Comparison of ENCODE assay signal across 20 mouse cellular contexts in the genomic region with DNA sequence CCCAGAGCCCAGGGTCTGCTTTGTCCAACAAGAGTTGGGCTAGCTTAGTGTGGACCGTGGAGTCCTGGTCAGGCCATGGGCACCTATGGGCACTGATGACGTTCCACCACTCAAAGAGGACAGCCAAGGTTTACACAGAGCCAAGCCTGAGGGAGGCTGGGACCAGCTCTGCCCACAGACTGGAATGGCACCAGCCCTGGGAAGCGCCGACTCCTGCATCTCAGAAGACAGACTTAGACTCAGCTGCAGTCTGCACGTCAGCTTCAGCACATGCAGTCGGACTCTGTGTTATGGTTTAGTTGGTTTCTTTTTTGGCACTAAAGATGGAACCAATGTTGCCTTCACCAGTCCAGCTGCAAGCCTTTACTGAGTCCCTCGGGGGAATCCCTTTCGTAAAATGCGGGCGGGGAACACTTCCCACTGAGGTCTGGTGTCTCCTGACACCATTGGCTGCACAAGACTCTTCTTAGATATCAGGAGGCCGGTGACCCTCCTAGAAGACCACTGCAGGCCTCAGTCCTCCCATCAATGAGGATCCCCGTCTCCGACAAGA. TPM values are rescaled to one million over a fixed set of nuclear protein-coding genes. Genes with fewer than 3 reads are reported as not detected.
A peak's percentile ranks its signal among the peaks of the same experiment; 100 is the strongest.
DNase-seq lines count a peak whose midpoint lies in the region; ATAC-seq and TF ChIP-seq lines count a peak whose summit lies in the region.
"Had no signal": no experiment of that assay in that cellular context is flagged by ENCODE, and none has a peak within 500 bp of the region (broad histone marks: within the 10 kb centered on the region; RNA-seq: fewer than 3 reads in every experiment).

No protein-coding gene starts in this region.

- H3K27ac ChIP-seq in kidney, adult 2 months (ENCODE audit: insufficient read depth, low read depth, low read length): no peak overlapping the region
- H3K27ac ChIP-seq: embryonic facial prominence, embryonic 13.5 days; forebrain, embryonic 10.5 days; heart, embryonic 15.5 days; hindbrain, embryonic 14.5 days; limb, embryonic 15.5 days; midbrain, embryonic 15.5 days had no signal

- H3K36me3 ChIP-seq in kidney, adult 2 months (ENCODE audit: control insufficient read depth, insufficient read depth, low read length): no peaks in the 10 kb centered on the region
- H3K36me3 ChIP-seq: embryonic facial prominence, embryonic 13.5 days; forebrain, embryonic 10.5 days; heart, embryonic 15.5 days; limb, embryonic 15.5 days; midbrain, embryonic 15.5 days had no signal

- no peak for TF ChIP-seq POLR2A in kidney, adult 2 months (IDR thresholded peaks at IDR 0.05; ENCODE audit: low read depth, low read length)

- 85% methylated on average over 13 of the region's 13 CpGs for WGBS in kidney, adult 2 months

- peak; percentile 11; the same call in 1 of the 2 replicates for ATAC-seq in frontal cortex, adult (ENCODE audit: low TSS enrichment)
- no peak for ATAC-seq in CD4-positive, CD25-positive, alpha-beta regulatory T cell, adult 4 months
- ATAC-seq: intestine, postnatal 0 days; midbrain, embryonic 15.5 days had no signal

- no peaks in the 10 kb centered on the region for H3K27me3 ChIP-seq in kidney, adult 2 months (replicated peaks; ENCODE audit: control insufficient read depth, insufficient read depth, low read length)

- no peak for TF ChIP-seq CTCF in kidney, adult 2 months (conservative IDR thresholded peaks at IDR 0.05; ENCODE audit: insufficient read depth, insufficient read length, low read depth, low read length)

- peaks cover 7% of the 10 kb centered on the region; the same call in 1 of the 2 replicates for H3K4me1 ChIP-seq in kidney, adult 2 months (ENCODE audit: control insufficient read depth, insufficient read depth, low read length)

- DNase-seq in frontal cortex, postnatal 25 days (ENCODE audit: low spot score in 2 of 2): no peak
- peak; percentile 1 for DNase-seq in kidney, postnatal 14 days
- no peak for DNase-seq in kidney, adult 2 months
- peak; percentile 22 to 32 for DNase-seq in right cerebral cortex, adult 2 months (ENCODE audit: low spot score in 2 of 2)
- no peak for DNase-seq in right cerebral cortex, postnatal 4 days
- DNase-seq in heart, postnatal 14 days: peak; percentile 25 to 37
- DNase-seq: lung, embryonic 14.5 days had no signal

- H3K4me3 ChIP-seq in kidney, adult 2 months (ENCODE audit: insufficient read depth, low read depth, low read length): no peak overlapping the region
- H3K4me3 ChIP-seq: embryonic facial prominence, embryonic 13.5 days; forebrain, embryonic 10.5 days; heart, embryonic 15.5 days; limb, embryonic 15.5 days; midbrain, embryonic 15.5 days had no signal

- intact Hi-C loops in heart, postnatal 14 days (cut with DNase I): no loop called here

RNA-seq across cellular contexts. Expression of a gene that starts 4.3 kb away (rescaled TPM):
- 29.7 and 31.1 TPM in 2 replicates for polyA plus RNA-seq in kidney, adult 2 months (2012; rRNA removed)
- total RNA-seq in heart, postnatal 14 days (2021): 10 to 100 TPM; 51.6 to 51.9 TPM
- polyA plus RNA-seq in CD4-positive, CD25-positive, alpha-beta regulatory T cell, adult 4 months (2017; shearing (Covaris generic)): 1 to 10 TPM; 7.5 to 9.6 TPM

RNA-seq across cellular contexts. Expression of a gene that starts 10.5 kb away (rescaled TPM):
- 73.4 and 96.3 TPM in 2 replicates for polyA plus RNA-seq in kidney, adult 2 months (2012; rRNA removed)
- total RNA-seq in heart, postnatal 14 days (2021): 10 to 100 TPM; 29.3 to 29.9 TPM
- polyA plus RNA-seq in CD4-positive, CD25-positive, alpha-beta regulatory T cell, adult 4 months (2017; shearing (Covaris generic)): 10 to 100 TPM; 30.2 to 39.2 TPM

RNA-seq across cellular contexts. Expression of a gene that starts 26.3 kb away (rescaled TPM):
- polyA plus RNA-seq in kidney, adult 2 months (2012; rRNA removed): 60.5 and 94.7 TPM in 2 replicates
- total RNA-seq in heart, postnatal 14 days (2021): 10 to 100 TPM; 31.4 to 33.1 TPM
- polyA plus RNA-seq in CD4-positive, CD25-positive, alpha-beta regulatory T cell, adult 4 months (2017; shearing (Covaris generic)): 1 to 10 TPM; 4.3 to 4.5 TPM

RNA-seq across cellular contexts. Expression of a gene that starts 26.7 kb away (rescaled TPM):
- 81.6 and 113 TPM in 2 replicates for polyA plus RNA-seq in kidney, adult 2 months (2012; rRNA removed)
- 1 to 10 TPM; 4.5 to 4.6 TPM for total RNA-seq in heart, postnatal 14 days (2021)
- under 1 TPM; 0.66 to 0.94 TPM for polyA plus RNA-seq in CD4-positive, CD25-positive, alpha-beta regulatory T cell, adult 4 months (2017; shearing (Covaris generic))

RNA-seq across cellular contexts. Expression of a gene that starts 31.9 kb away (rescaled TPM):
- 0.61 and 0.99 TPM in 2 replicates for polyA plus RNA-seq in kidney, adult 2 months (2012; rRNA removed)
- total RNA-seq in heart, postnatal 14 days (2021): not detected
- polyA plus RNA-seq in CD4-positive, CD25-positive, alpha-beta regulatory T cell, adult 4 months (2017; shearing (Covaris generic)): not detected
- total RNA-seq: left cerebral cortex, adult 8-10 months had no signal
- polyA plus RNA-seq: brain, embryonic 14.5 days; cerebellum, adult 2 months; cortical plate, adult 2 months; embryonic facial prominence, embryonic 13.5 days; forebrain, embryonic 10.5 days; heart, embryonic 15.5 days; hindbrain, embryonic 14.5 days; limb, embryonic 15.5 days; lung, embryonic 14.5 days; midbrain, embryonic 15.5 days had no signal

Comparison
In these comparisons a context has a peak if more than half of its experiments do, and no peak if none do; other contexts are left out.
1. DNase-seq: peak in kidney, postnatal 14 days (single experiment), right cerebral cortex, adult 2 months (2 of 2) and heart, postnatal 14 days (2 of 2); none in frontal cortex, postnatal 25 days (0 of 2), kidney, adult 2 months (single experiment) and right cerebral cortex, postnatal 4 days (single experiment).
2. RNA of a gene that starts 26.3 kb away (polyA plus RNA-seq): 60.5 to 94.7 TPM in kidney, adult 2 months; 4.3 to 4.5 TPM in CD4-positive, CD25-positive, alpha-beta regulatory T cell, adult 4 months; every median in the first group is over 10 times any median in the second.